Mouse (Mus musculus) cerebellum, adult 11-12 months (tissue): ENCODE data around the gene Arid3c.
A peak's percentile ranks its signal among the peaks of the same experiment; 100 is the strongest.

Experiments used
- DNase-seq: peaks from one replicate; pipeline ENCODE4 v3.0.0; 2022

The Arid3c gene

DNA sequence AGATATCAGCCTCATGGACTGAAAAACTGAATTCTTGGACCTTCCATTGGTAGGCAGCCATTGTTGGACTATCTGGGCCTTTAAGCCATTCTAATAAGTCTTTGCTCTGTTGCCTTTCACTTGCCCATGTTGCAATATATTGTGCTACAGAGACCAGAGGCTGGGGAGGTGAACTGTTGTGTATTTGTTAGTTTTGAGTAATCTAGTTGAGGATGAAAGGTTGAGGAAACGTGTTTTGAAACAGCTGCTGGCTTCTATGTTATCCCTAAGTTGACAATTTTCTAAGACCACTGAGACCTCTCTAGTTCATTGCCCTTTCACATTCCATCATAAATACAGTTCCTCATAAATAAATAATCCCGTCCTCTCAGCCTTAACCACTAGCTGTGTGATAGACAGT is 13.2 kb upstream of the Arid3c start:
- no peak for DNase-seq

DNA sequence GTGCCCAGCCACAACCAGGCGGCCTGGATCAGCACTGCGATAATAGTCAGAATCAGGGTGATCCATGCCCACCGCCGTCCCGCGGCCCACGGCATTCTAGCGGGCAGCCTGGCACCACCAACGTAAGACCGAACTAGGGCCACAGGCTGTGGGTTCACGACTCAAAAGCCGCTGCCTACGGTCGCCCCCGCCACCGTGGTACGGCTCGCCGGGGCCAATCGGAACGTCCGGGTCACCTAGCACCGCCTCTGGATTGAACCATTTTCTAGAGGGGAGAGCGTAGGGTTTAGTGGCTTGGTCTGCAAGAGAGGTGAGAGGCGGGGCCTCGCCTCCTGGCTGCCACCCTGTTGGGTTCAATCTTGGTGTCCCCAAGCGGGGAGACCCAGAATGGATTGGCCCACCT is 10.2 kb upstream of the Arid3c start:
- DNase-seq: peak; percentile 96

- DNase-seq: peak; percentile 74
Measured at GRCm38 (mm10) chr4:41740380-41741157, 9.6 kb upstream of the Arid3c start.

DNA sequence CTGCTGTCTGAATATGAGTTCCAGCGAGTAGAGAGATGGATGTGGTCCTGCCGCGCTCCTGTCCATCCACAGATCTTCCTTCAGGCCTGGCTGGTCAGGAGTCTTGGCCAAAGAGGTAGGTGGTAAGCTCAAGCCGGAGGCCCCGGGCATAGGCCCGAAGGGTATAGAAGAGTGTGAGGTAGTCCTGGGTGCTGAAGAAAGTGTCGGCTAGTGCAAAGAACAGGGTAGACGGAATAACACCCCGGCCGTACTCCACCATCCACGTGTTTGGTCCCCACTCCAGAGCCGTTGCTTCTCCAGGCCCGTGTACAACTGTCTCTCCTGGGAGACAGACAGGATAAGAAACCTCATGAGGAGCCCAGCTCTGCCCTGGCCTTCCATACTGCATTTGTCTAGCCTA is 8.3 kb upstream of the Arid3c start:
- DNase-seq: no peak

DNA sequence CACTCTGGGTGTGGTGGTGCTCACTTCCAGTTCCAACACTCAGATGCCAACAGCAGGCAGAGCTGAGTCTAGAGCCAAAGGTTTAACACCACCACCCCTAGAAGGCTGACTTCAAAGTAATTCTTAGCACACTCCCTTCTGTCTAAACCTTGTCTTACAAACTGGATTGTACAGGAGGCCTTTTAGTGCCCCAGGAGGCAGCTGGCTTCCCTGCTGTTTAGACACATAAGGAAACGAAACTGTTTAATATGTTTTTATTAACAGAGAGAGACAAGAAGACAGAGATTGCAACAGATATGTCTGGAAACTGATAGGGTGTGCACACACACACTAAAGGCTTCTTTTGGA is 7.3 kb upstream of the Arid3c start:
- DNase-seq: no peak

DNA sequence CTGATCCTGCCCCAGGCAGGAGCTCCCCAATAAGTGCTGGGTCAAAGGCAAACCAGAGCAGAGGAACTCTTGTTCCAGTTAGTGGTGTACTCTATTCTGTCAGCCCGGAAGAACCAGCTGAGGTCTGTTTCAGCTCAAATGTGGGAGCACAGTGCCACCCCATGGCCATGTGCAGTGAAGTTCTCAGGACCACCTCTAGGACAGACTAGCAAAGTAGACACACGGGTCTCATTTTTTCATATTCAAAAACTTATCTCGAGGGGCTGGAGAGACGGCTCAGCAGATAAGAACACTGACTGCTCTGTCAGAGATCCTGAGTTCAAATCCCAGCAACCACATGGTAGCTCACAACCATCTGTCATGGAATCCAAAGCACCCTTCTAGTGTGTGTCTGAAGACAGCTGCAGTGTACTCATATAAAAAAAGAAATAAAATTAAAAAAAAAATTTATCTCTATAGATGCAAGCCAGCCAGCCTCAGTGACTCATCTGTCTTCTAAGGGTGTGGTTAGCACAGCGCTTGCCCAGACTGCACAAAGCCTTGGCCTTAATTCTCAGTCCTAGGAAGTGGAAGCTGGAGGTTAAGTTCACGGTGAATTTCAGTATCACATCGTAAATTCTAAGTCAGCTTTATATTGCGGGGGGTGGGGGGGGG is 6.8 kb upstream of the Arid3c start:
- DNase-seq: peak; percentile 65

GRCm38 (mm10) chr4:41726826-41727621 is 3.9 kb downstream of the Arid3c start:
- DNase-seq: no peak

DNA sequence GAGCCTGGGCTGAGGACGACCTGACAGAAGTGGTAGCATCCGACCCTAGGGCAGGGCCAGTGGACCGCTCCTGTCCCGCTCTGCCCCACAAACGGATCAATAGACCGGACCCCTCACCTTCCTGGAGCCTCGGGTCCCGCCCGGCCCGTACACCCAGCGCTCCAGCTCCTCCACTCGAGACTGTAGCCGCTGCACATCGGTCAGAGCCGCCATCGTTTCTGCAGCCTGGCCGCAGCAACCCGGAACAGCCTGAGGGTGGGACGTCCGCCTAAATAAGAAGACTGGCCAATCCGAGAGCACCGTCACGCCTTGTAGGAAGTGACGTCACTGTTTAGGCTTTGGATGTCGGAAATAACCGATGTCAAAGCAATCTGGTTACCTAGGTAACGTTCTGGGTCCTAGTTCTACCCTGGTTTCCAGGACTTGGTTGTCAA is 8.0 kb downstream of the Arid3c start, which contains the start of gene Dctn3:
TSS of gene Dctn3 (minus strand) at position 253 of the 434 bp plus-strand sequence.
- peak; percentile 93 for DNase-seq

DNA sequence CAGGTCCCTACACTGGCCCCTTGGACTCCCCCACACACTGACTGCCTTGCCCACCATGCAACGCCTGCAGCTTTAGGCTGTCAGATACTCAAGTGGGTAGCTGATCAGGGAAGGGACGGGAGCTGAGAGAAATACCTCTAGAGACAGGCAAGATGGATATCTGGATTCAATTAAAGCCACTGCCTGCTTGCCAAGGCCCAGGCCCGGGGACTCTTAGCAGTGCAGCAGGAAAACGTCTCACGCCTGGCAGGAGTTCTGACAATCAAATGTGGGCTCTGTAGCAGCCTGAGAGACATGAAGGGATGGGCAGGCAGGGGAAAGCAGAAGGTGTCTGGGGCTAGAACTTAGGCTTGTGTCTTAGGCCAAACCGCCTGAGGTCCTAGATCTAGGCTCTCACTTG is 14.1 kb downstream of the Arid3c start:
- no peak for DNase-seq

DNA sequence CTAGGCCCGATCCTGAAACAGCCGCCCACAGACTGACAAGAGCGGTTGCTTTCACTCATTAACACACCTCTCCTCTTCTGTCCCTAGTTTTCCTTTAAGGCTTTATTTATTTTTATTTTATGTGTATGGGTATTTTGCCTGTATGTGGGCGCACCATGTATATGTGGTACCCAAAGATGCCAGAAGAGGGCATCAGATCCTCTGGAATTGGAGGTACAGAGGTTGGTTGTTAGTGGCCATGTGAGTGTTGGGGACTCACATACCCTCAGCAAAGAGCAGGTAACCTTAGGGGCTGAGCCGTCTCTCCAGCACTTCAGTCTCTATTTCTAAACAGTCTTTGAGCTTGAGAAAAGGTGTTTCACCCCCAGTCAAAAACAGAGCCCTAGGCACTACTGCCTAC is 15.3 kb downstream of the Arid3c start:
- no peak for DNase-seq

GRCm38 (mm10) chr4:41715082-41715481 is 15.9 kb downstream of the Arid3c start:
- DNase-seq: peak; percentile 62

GRCm38 (mm10) chr4:41714276-41714675 is 16.7 kb downstream of the Arid3c start:
- peak; percentile 74 for DNase-seq

DNA sequence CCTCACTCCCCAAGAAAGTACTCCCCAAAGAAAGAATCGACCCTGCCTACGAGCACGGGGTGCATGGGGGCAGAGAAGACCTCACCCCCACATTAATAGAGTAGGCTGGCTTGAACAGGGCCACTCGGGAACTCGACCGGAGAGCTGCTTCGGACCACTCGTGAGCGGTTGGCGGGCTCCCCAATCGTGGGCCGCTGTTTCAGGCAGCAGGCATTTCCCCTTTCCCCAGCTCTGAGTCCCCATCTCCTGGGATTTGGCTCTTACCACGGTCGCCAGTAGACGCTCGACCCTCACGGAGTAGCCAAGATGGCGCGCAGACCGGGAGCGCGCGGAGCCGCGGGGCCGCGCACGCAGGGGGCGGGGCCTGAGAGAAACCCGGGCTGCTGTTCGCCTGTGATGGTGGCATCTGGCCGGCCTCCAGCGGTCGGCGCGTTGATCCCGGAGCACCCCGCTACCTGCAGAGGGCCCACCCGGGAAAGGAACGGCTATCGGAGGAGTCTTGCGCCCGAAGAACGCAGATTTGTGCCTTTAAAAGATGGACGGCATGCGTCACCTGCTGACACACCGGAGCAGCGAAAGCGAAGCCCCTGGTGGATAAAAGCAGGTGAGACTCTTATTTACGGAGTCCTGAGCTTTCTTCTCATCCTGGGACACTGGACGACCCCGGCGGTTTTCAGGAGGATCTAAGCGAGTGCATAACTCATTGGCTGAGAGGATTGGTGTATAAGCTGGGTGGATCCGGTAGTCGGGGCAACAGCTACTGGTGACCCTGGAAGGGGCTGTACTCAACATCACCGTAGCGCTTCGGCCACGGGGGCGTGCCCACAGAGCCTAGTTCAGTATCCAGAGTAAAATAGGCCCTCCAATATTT is 17.5 kb downstream of the Arid3c start, which contains the start of gene Rpp25l:
TSS of gene Rpp25l (minus strand) at position 338 of the 871 bp plus-strand sequence.
- peak; percentile 86 for DNase-seq

DNA sequence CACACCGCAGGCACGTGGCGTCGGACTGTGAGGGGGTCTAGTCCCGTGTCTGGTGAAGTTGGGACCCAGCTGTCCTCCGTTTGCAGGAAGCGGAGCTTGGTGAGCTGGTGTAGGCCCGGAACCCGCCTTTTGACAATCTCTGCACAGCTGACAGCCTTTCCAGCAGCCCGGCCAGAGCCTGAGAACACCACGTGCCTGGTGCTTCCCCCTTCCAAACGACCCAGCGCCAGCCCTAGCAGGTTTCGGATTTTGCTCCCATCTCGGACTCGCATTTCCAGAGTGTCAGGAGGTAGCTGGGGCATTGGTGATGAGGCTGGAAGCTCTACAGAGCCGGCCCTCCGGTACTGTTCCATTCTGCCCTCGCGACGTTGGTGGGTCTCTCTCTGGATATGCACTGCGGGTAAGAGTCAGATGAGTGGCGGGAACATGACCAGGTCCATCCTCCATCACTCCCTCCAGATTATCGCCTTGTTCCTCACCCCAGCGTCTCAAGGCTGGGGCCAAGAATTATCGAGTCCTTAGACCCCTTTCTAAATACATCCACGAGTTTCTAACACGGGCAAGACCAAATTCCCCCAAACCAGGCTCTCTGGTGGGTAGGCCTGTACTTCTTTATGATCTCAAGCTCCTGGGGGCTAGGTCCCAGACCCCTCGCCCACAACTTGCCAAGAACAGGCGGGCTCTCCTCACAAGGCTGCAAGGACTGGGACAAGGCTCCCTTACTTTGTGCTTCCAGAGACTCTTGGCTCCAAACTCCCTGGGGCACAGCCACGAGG is 18.3 kb downstream of the Arid3c start:
- DNase-seq: no peak

- DNase-seq: peak; percentile 77
Measured at GRCm38 (mm10) chr4:41711705-41712375, 19.1 kb downstream of the Arid3c start.

- no peak for DNase-seq
Measured at GRCm38 (mm10) chr4:41710229-41710628, 20.7 kb downstream of the Arid3c start.

DNA sequence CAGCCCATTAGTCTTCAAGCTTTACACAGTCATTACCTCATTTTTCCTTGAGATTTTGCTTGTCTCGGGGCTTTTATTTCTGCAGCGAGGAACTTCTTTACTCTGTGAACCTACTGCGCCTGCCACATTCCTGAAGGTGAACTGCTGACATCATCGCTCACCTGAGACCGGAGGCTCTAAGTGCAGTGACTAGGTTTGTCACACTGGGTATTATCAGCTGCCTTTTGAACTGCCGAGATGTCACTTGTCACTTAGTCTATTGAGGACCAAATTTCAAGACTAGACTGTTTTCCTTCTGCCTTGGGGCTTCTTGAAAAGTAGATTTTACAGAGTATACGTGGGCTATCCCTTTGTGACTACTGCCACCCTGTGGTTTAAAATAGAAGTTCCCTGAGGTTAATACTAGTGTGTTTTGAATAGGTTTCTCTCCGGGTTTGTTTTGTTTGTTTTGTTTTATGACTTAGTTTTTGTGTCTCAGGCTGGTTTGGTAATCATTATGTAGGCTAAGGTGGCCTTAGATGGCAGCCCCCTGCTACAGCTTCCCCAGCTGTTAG is 22.7 kb downstream of the Arid3c start:
- DNase-seq: no peak

DNA sequence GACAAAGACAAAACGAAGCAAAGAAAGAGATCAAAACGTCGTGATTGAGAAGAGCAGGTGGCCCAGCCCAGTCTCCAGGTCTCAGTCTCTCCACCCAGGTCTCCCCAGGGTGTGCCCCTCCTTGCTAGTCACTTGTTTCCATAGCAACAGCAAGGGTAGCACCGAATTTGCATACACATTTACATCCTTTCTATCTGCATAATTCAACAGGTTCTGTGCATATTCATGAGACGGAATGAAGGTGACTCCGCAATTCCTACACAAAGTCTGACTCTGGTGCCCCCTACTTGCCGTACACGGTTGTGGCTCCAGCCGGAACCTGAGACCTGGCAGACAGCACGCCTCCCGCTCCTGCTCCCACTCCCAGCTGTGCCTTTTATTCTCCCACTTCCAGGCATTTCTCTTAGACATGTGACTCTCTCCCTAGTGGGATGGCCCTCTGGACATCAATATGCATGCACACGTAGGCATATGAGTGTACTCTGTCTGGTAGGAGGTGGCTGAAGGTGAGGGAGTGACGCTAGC is 23.9 kb downstream of the Arid3c start:
- peak; percentile 79 for DNase-seq

- DNase-seq: no peak
Measured at GRCm38 (mm10) chr4:41705922-41706754, 24.8 kb downstream of the Arid3c start.

DNA sequence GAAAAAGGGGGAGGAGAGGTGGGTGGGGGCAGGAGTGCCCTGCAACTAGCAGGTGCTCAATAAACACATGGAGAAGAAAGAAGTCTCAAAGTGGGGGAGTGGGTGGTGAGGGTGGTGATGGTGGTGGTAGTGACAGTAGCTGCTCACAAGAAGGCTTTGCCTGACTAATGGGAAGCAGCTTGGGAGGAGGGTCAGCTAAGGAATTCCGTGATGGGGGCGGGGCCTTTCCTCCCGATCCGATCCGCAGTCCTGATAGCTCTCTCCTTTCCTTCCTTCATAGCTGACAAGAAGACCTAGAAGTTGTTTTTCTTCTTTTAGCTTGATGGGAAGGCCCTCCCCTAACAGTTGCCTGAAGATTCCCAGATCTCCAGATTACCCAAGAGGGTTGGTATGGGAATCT is 26.3 kb downstream of the Arid3c start:
- no peak for DNase-seq
